Mouse (Mus musculus) MEL (cell line): Measurements from ENCODE around the gene Gde1. TPM values are rescaled to one million over a fixed set of nuclear protein-coding genes. Genes with fewer than 3 reads are reported as not detected.

ENCODE experiments used
- DNase-seq: peaks from one replicate; pipeline ENCODE4 v3.0.0; 2011; ENCODE audit warnings: low read depth, low spot score
- H3K27ac ChIP-seq: 2 replicates; pipeline ENCODE4 v1.5.1; 2012; ENCODE audit warnings: low read depth, mild to moderate bottlenecking, control low read depth, low read length, moderate library complexity; ENCODE audit not compliant: control insufficient read depth
- H3K27me3 ChIP-seq, 2 experiments: fragments of 150-350 bp in 1 of 2; sonication (generic) in 1 of 2; 2 replicates each; pipeline ENCODE4 v1.6.1; 2012; ENCODE audit warnings: low read length in 2 of 2, mild to moderate bottlenecking in 2 of 2, improper control_type of control experiment in 1 of 2, moderate library complexity in 1 of 2; ENCODE audit not compliant: insufficient read depth in 2 of 2, control insufficient read depth in 1 of 2
- H3K36me3 ChIP-seq, 2 experiments: 2 replicates each; pipeline ENCODE4 v1.6.1; 2012 to 2014; ENCODE audit warnings: low read length in 2 of 2, improper control_type of control experiment in 1 of 2, inconsistent platforms in 1 of 2, mild to moderate bottlenecking in 1 of 2; ENCODE audit not compliant: insufficient read depth in 2 of 2, control insufficient read depth in 1 of 2
- H3K4me1 ChIP-seq, 2 experiments: fragments of 150-350 bp in 1 of 2; sonication (generic) in 1 of 2; 2 replicates each; pipeline ENCODE4 v1.6.1; 2012; ENCODE audit warnings: low read length in 2 of 2, improper control_type of control experiment in 1 of 2, mild to moderate bottlenecking in 1 of 2; ENCODE audit not compliant: insufficient read depth in 2 of 2, control insufficient read depth in 1 of 2
- H3K4me3 ChIP-seq, 2 experiments: fragments of 150-350 bp in 1 of 2; sonication (generic) in 1 of 2; 2 replicates each; pipeline ENCODE4 v1.5.1; 2012; ENCODE audit warnings: low read depth in 2 of 2, low read length in 2 of 2, mild to moderate bottlenecking in 2 of 2, moderate library complexity in 2 of 2, control low read depth in 1 of 2, improper control_type of control experiment in 1 of 2; ENCODE audit not compliant: control insufficient read depth in 1 of 2, insufficient read depth in 1 of 2
- H3K79me2 ChIP-seq: 2 replicates; pipeline ENCODE4 v1.6.1; 2012; ENCODE audit warnings: mild to moderate bottlenecking, low read length, moderate library complexity; ENCODE audit not compliant: control insufficient read depth, poor library complexity, insufficient read depth
- H3K9ac ChIP-seq: 2 replicates; pipeline ENCODE4 v1.6.1; 2012; ENCODE audit warnings: low read depth, mild to moderate bottlenecking, control low read depth, low read length, moderate library complexity; ENCODE audit not compliant: control insufficient read depth, poor library complexity, severe bottlenecking
- H3K9me3 ChIP-seq: fragments of 150-350 bp; sonication (generic); replicated peaks from 2 replicates; pipeline ENCODE4 v1.6.1; 2012; ENCODE audit warnings: mild to moderate bottlenecking, low read length, improper control_type of control experiment, moderate library complexity; ENCODE audit not compliant: insufficient read depth
- CHD2 ChIP-seq: IDR thresholded peaks from 2 replicates; pipeline ENCODE4 v1.6.1; 2011; ENCODE audit warnings: low read length, improper control_type of control experiment
- CTCF ChIP-seq, 3 experiments: IDR thresholded peaks in 2 of 3; conservative IDR thresholded peaks in 1 of 3; 2 replicates each; pipeline ENCODE4 v1.5.1; 2011 to 2012; ENCODE audit warnings: low read length in 3 of 3, low read depth in 2 of 3, mild to moderate bottlenecking in 2 of 3, improper control_type of control experiment in 1 of 3, inconsistent platforms in 1 of 3, mixed read lengths in 1 of 3, moderate library complexity in 1 of 3; ENCODE audit not compliant: control insufficient read depth in 1 of 3, insufficient read depth in 1 of 3, poor library complexity in 1 of 3, severe bottlenecking in 1 of 3
- E2F4 ChIP-seq: IDR thresholded peaks from 2 replicates; pipeline ENCODE4 v1.6.1; 2011; ENCODE audit warnings: low read depth, low read length, improper control_type of control experiment, borderline replicate concordance
- ELF1 ChIP-seq: IDR thresholded peaks from 2 replicates; pipeline ENCODE4 v1.6.1; 2014; ENCODE audit warnings: low read depth, mild to moderate bottlenecking, inconsistent platforms, low read length, improper control_type of control experiment, moderate library complexity
- EP300 ChIP-seq, 2 experiments: IDR thresholded peaks; 2 replicates each; pipeline ENCODE4 v1.6.1; 2011; ENCODE audit warnings: improper control_type of control experiment in 2 of 2, low read length in 2 of 2, low read depth in 1 of 2, mild to moderate bottlenecking in 1 of 2
- ETS1 ChIP-seq: IDR thresholded peaks from 2 replicates; pipeline ENCODE4 v1.6.1; 2012; ENCODE audit warnings: low read depth, mild to moderate bottlenecking, inconsistent platforms, low read length, improper control_type of control experiment, moderate library complexity
- GABPA ChIP-seq: IDR thresholded peaks from 2 replicates; pipeline ENCODE4 v1.6.1; 2012; ENCODE audit warnings: low read depth, mild to moderate bottlenecking, inconsistent platforms, low read length, improper control_type of control experiment, moderate library complexity
- MXI1 ChIP-seq: IDR thresholded peaks from 2 replicates; pipeline ENCODE4 v1.6.1; 2011; ENCODE audit warnings: mild to moderate bottlenecking, low read depth, low read length, improper control_type of control experiment
- NELFE ChIP-seq: IDR thresholded peaks from 2 replicates; pipeline ENCODE4 v1.6.1; 2011; ENCODE audit warnings: low read depth, low read length, improper control_type of control experiment
- NRF1 ChIP-seq: IDR thresholded peaks from 2 replicates; pipeline ENCODE4 v1.6.1; 2014; ENCODE audit warnings: low read depth, mild to moderate bottlenecking, inconsistent platforms, low read length, improper control_type of control experiment, moderate library complexity; ENCODE audit not compliant: poor library complexity, insufficient read depth, severe bottlenecking
- POLR2A ChIP-seq, 2 experiments: IDR thresholded peaks; 2 replicates each; pipeline ENCODE4 v1.6.1; 2011 to 2012; ENCODE audit warnings: low read length in 2 of 2, mild to moderate bottlenecking in 2 of 2, control low read depth in 1 of 2, improper control_type of control experiment in 1 of 2, low read depth in 1 of 2, moderate library complexity in 1 of 2; ENCODE audit not compliant: control insufficient read depth in 1 of 2, insufficient read depth in 1 of 2, poor library complexity in 1 of 2
- POLR2AphosphoS5 ChIP-seq: IDR thresholded peaks from 2 replicates; pipeline ENCODE4 v1.6.1; 2012; ENCODE audit warnings: low read depth, borderline replicate concordance, mild to moderate bottlenecking, inconsistent platforms, low read length, moderate library complexity, mixed read lengths
- RAD21 ChIP-seq: IDR thresholded peaks from 2 replicates; pipeline ENCODE4 v1.6.1; 2011; ENCODE audit warnings: mild to moderate bottlenecking, low read depth, low read length, improper control_type of control experiment
- SIN3A ChIP-seq: IDR thresholded peaks from 2 replicates; pipeline ENCODE4 v1.6.1; 2012; ENCODE audit warnings: low read length, improper control_type of control experiment, inconsistent platforms
- SMC3 ChIP-seq: IDR thresholded peaks from 2 replicates; pipeline ENCODE4 v1.6.1; 2011; ENCODE audit warnings: low read depth, low read length, improper control_type of control experiment
- USF1 ChIP-seq: IDR thresholded peaks from 2 replicates; pipeline ENCODE4 v1.6.1; 2014; ENCODE audit warnings: low read depth, mild to moderate bottlenecking, inconsistent platforms, low read length, improper control_type of control experiment, moderate library complexity
- USF2 ChIP-seq, 2 experiments: IDR thresholded peaks; 2 replicates each; pipeline ENCODE4 v1.6.1; 2011 to 2012; ENCODE audit warnings: improper control_type of control experiment in 2 of 2, low read length in 2 of 2, borderline replicate concordance in 1 of 2, inconsistent platforms in 1 of 2, low read depth in 1 of 2, mild to moderate bottlenecking in 1 of 2; ENCODE audit not compliant: insufficient read depth in 1 of 2
- ZC3H11A ChIP-seq: IDR thresholded peaks from 2 replicates; pipeline ENCODE4 v1.6.1; 2012; ENCODE audit warnings: low read depth, mild to moderate bottlenecking, inconsistent platforms, low read length, improper control_type of control experiment
- ZMIZ1 ChIP-seq: IDR thresholded peaks from 2 replicates; pipeline ENCODE4 v1.6.1; 2012; ENCODE audit warnings: low read depth, mild to moderate bottlenecking, inconsistent platforms, low read length, improper control_type of control experiment, moderate library complexity
- ZNF384 ChIP-seq: IDR thresholded peaks from 2 replicates; pipeline ENCODE4 v1.6.1; 2012; ENCODE audit warnings: low read depth, mild to moderate bottlenecking, inconsistent platforms, low read length, improper control_type of control experiment
- polyA plus RNA-seq, 2 experiments: library from polyadenylated mRNA; stranded (reverse) in 1 of 2; unstranded in 1 of 2; fragments of >175 nt in 1 of 2; fragments of >200 nt in 1 of 2; gene quantifications; 2 replicates each; pipeline versions ENCODE4 v1.2.1 to v1.2.4; 2012; ENCODE audit warnings: low replicate concordance in 2 of 2, low read depth in 1 of 2; ENCODE audit not compliant: insufficient read length in 2 of 2, insufficient read depth in 1 of 2, missing spikeins in 1 of 2
- total RNA-seq: library from RNA; depleted of rRNA; stranded (reverse); fragments of 300-350 nt; gene quantifications from 2 replicates; pipeline ENCODE4 v1.2.3, GENCODE M21; 2012

Gde1 gene
- total and polyA plus RNA-seq, 3 experiments, result 38.1 to 39.8 TPM; not detected in 1

- TF ChIP-seq NELFE, result no peak; the same call in 1 of the 2 replicates
- TF ChIP-seq USF2 (IDR thresholded peaks at IDR 0.05; ENCODE audit: borderline replicate concordance in 1 of 2, insufficient read depth in 1 of 2, low read depth in 1 of 2, low read length in 2 of 2), result no peak
- TF ChIP-seq CHD2, result no peak
- TF ChIP-seq ZMIZ1, result no peak
- no peak for TF ChIP-seq ELF1
- TF ChIP-seq ETS1, result no peak
- no peak for TF ChIP-seq POLR2A (IDR thresholded peaks at IDR 0.05; ENCODE audit: control insufficient read depth in 1 of 2, insufficient read depth in 1 of 2, low read depth in 1 of 2, low read length in 2 of 2, poor library complexity in 1 of 2)
- TF ChIP-seq SIN3A, result no peak; the same call in 1 of the 2 replicates
- no peak for TF ChIP-seq E2F4
These were observed 34.5 kb upstream of the Gde1 start, which contains the start of gene Vps35l (continued) for GRCm38 (mm10) chr7:118739975-118740531.

- peaks cover 0 to 4% of the 10 kb centered on the region in 2 experiments; a peak in 2 of 4 replicates for H3K36me3 ChIP-seq
- TF ChIP-seq ZC3H11A (peak; percentile 17; the same call in 1 of the 2 replicates), SIN3A (no peak), NRF1 (no peak), USF1 (no peak), EP300 (IDR thresholded peaks at IDR 0.05; ENCODE audit: low read depth in 1 of 2, low read length in 2 of 2) (no peak), MXI1 (no peak), CTCF (IDR thresholded peaks at IDR 0.05 in 2 of 3, conservative IDR thresholded peaks at IDR 0.05 in 1 of 3; ENCODE audit: control insufficient read depth in 1 of 3, insufficient read depth in 1 of 3, low read depth in 2 of 3, low read length in 3 of 3, poor library complexity in 1 of 3, severe bottlenecking in 1 of 3) (peak; percentile 16 to 48 (median 18); a peak in 3 of 6 replicates), ZNF384 (no peak), POLR2AphosphoS5 (no peak), USF2 (IDR thresholded peaks at IDR 0.05; ENCODE audit: borderline replicate concordance in 1 of 2, insufficient read depth in 1 of 2, low read depth in 1 of 2, low read length in 2 of 2) (no peak), RAD21 (peak; percentile 32), GABPA (no peak), SMC3 (peak; percentile 52)
- no peaks in the 10 kb centered on the region for H3K9me3 ChIP-seq
- H3K79me2 ChIP-seq, result peaks cover 6% of the 10 kb centered on the region
- H3K4me3 ChIP-seq, result no peak overlapping the region
- no peak overlapping the region for H3K9ac ChIP-seq
- H3K4me1 ChIP-seq, result peaks cover 0 to 5% of the 10 kb centered on the region in 2 experiments; a peak in 1 of 4 replicates
- no peaks in the 10 kb centered on the region for H3K27me3 ChIP-seq
- peak; percentile 47 for DNase-seq
- no peak overlapping the region for H3K27ac ChIP-seq
These were observed 33.2 kb upstream of the Gde1 start for GRCm38 (mm10) chr7:118738730-118739129.
